Mouse (Mus musculus) brain, embryonic 14.5 days (tissue): ENCODE measurements at regions not wholly inside any gene's neighbourhood (a gene's known extent, or its start where the extent isn't known, plus 50 kb on each side); places are given as distances from the start of the nearest gene placed in this dataset.

Experiments used
- CTCF ChIP-seq: fragments of 200-500 bp; IDR thresholded peaks from 2 replicates; pipeline ENCODE4 v1.5.1; 2012; ENCODE audit warnings: inconsistent platforms, mild to moderate bottlenecking, moderate library complexity, borderline replicate concordance; ENCODE audit not compliant: insufficient read depth, insufficient read length; ENCODE audit errors: extremely low read depth
- POLR2A ChIP-seq: fragments of 200-500 bp; IDR thresholded peaks from 2 replicates; pipeline ENCODE4 v1.6.1; 2012; ENCODE audit warnings: mild to moderate bottlenecking, inconsistent platforms, borderline replicate concordance; ENCODE audit not compliant: poor library complexity, insufficient read depth, insufficient read length, severe bottlenecking; ENCODE audit errors: extremely low read depth

DNA sequence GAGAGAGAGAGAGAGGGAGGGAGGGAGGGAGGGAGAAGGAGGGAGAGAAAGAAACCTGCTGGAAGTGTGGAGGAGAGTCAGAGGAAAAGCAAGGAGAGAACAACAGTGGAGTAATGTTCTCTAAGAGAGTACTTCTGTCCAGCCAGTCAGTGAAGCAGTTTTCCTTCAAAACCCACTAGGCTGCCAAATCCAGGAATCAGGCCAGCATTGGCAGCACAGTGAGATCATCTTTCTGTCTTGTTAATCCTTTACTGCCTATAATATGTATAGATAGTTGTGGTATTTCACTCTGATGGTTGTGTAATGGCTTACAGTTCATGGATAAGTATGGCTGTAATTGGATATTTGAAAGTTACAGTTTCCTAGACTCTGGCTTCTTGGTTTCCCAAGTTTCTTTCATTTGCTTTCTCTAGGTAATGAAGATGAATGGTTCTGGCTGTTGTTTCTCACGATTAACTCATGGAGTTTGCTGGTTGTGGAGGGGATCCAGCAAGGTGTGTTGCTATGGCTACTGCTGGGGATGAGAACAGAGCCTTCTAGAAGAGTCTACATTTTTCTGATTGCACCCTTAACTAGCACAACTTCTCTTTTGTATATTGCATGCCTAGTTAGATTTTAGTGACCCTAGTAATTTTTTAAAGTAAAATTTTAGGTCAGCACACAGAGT, 296.7 kb downstream of the Tbc1d1 start:
- TF ChIP-seq CTCF (no peak), POLR2A (no peak)
